Mouse (Mus musculus): ENCODE measurements around the gene Caln1. TPM values are rescaled to one million over a fixed set of nuclear protein-coding genes. Genes with fewer than 3 reads are reported as not detected.

Gene Caln1
- total RNA-seq, 1 experiment, result not detected

DNA sequence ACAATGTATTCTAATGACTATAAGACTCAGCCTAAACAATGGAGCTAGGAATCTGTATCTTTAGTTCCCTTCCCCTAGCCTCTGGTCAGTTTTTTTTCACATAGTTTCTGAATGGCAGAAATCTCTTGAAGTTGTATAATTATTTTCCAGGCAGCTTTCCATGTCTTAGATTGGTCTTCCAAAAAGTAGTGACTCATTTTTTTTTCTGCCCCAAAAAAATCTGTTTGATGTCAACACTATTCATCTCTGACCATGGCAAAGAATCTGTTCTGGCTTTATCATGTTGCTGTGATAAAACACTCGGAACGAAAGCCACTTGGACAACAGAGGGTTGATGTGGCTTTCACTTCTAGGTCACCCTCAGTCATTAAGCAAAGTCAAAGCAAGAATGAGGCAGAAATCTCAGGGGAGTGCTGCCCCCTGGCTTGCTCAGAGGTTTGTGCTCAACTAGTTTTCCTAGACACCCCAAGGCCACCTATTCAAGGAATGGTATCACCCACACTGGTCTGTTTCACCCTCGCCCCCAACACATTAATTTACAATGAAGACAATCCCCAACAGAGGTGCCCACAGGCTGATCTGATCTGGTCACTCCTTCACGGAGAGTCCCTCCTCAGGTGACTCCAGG is 450.9 kb downstream of the Caln1 start:
- Histone ChIP-seq H3K4me1 (ENCODE audit: control insufficient read depth in 2 of 2, insufficient read depth in 2 of 2, low read length in 2 of 2, poor library complexity in 1 of 2) (no peaks in the 10 kb centered on the region), H3K4me3 (ENCODE audit: insufficient read depth in 1 of 2, low read depth in 1 of 2, low read length in 2 of 2, poor library complexity in 1 of 2, severe bottlenecking in 1 of 2) (no peak overlapping the region), H3K36me3 (ENCODE audit: control insufficient read depth, insufficient read depth, low read length, poor library complexity, severe bottlenecking) (no peaks in the 10 kb centered on the region), H3K9me3 (ENCODE audit: control insufficient read depth, insufficient read depth, low read depth, low read length) (no peaks in the 10 kb centered on the region), H3K9ac (ENCODE audit: insufficient read depth, low read depth, low read length, poor library complexity, severe bottlenecking) (no peak overlapping the region), H3K27ac (ENCODE audit: insufficient read depth, low read depth, low read length, poor library complexity, severe bottlenecking) (no peak overlapping the region)
- in situ Hi-C loops (cut with MboI; ENCODE audit: low sequenced_read_pairs in 2 of 2, unreplicated experiment in 2 of 2), result no loop called here
- TF ChIP-seq MAFK (IDR thresholded peaks at IDR 0.05; ENCODE audit: insufficient read depth, low read depth, low read length) (no peak), HCFC1 (IDR thresholded peaks at IDR 0.05; ENCODE audit: borderline replicate concordance, insufficient read depth, low read length) (no peak), ZC3H11A (IDR thresholded peaks at IDR 0.05; ENCODE audit: borderline replicate concordance, low read depth, low read length) (no peak), CHD2 (IDR thresholded peaks at IDR 0.05; ENCODE audit: low read depth, low read length) (no peak), ZNF384 (IDR thresholded peaks at IDR 0.05; ENCODE audit: low read depth, low read length) (no peak)
- no peak for DNase-seq (ENCODE audit: low read depth, low spot score)

DNA sequence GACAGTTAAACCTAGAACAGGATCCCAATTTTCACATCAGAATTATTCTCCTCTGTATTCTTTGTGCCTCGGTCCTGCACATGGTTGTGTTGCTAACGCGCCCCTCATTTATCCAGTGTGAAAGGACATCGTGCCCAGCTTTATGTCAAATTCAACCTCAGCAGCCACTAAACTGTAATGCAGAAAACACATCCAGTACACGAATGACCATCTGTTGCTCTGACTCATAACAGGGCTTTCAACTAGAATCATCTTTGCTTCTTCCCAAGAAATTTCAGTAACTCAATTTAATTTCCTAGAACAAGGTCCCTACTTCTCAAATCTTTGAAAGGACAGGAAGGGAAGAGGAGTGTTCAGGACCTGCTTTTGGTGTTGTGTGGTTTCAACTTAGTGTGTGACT is 451.4 kb downstream of the Caln1 start:
- Histone ChIP-seq H3K9me3 (ENCODE audit: control insufficient read depth, insufficient read depth, low read depth, low read length) (no peaks in the 10 kb centered on the region), H3K4me1 (ENCODE audit: control insufficient read depth in 2 of 2, insufficient read depth in 2 of 2, low read length in 2 of 2, poor library complexity in 1 of 2) (no peaks in the 10 kb centered on the region), H3K9ac (ENCODE audit: insufficient read depth, low read depth, low read length, poor library complexity, severe bottlenecking) (no peak overlapping the region), H3K36me3 (ENCODE audit: control insufficient read depth, insufficient read depth, low read length, poor library complexity, severe bottlenecking) (no peaks in the 10 kb centered on the region), H3K4me3 (ENCODE audit: insufficient read depth in 1 of 2, low read depth in 1 of 2, low read length in 2 of 2, poor library complexity in 1 of 2, severe bottlenecking in 1 of 2) (no peak overlapping the region), H3K27ac (ENCODE audit: insufficient read depth, low read depth, low read length, poor library complexity, severe bottlenecking) (no peak overlapping the region)
- in situ Hi-C loops (cut with MboI; ENCODE audit: low sequenced_read_pairs in 2 of 2, unreplicated experiment in 2 of 2), result no loop called here
- TF ChIP-seq HCFC1 (IDR thresholded peaks at IDR 0.05; ENCODE audit: borderline replicate concordance, insufficient read depth, low read length), result no peak
- no peak for TF ChIP-seq ZNF384 (IDR thresholded peaks at IDR 0.05; ENCODE audit: low read depth, low read length)
- TF ChIP-seq CHD2 (IDR thresholded peaks at IDR 0.05; ENCODE audit: low read depth, low read length), result no peak
- DNase-seq (ENCODE audit: low read depth, low spot score), result no peak

DNA sequence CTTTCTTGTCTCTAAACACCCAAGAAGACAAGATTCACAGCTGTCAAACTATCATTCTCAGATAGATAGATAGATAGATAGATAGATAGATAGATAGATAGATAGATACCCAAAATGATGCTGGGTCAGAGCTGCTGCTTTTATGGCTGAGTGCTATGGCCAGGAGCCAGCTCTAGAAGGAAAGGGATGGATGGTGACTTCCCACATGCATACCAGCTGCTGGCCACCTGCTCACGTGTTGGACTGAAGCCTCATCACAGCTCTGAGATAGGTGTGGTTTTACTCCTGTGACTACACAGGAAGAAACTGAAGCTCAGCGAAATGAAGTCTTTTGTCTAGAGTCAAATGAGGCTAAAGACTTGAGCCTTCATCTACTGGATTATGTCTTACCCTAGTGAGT is 456.5 kb downstream of the Caln1 start:
- in situ Hi-C loops (cut with MboI; ENCODE audit: low sequenced_read_pairs in 2 of 2, unreplicated experiment in 2 of 2), result no loop called here
- TF ChIP-seq ZNF384 (IDR thresholded peaks at IDR 0.05; ENCODE audit: low read depth, low read length), result no peak
- TF ChIP-seq HCFC1 (IDR thresholded peaks at IDR 0.05; ENCODE audit: borderline replicate concordance, insufficient read depth, low read length), result no peak
- no peak for TF ChIP-seq ZC3H11A (IDR thresholded peaks at IDR 0.05; ENCODE audit: borderline replicate concordance, low read depth, low read length)
- no peak for TF ChIP-seq MAFK (IDR thresholded peaks at IDR 0.05; ENCODE audit: insufficient read depth, low read depth, low read length)
- TF ChIP-seq CHD2 (IDR thresholded peaks at IDR 0.05; ENCODE audit: low read depth, low read length), result no peak

DNA sequence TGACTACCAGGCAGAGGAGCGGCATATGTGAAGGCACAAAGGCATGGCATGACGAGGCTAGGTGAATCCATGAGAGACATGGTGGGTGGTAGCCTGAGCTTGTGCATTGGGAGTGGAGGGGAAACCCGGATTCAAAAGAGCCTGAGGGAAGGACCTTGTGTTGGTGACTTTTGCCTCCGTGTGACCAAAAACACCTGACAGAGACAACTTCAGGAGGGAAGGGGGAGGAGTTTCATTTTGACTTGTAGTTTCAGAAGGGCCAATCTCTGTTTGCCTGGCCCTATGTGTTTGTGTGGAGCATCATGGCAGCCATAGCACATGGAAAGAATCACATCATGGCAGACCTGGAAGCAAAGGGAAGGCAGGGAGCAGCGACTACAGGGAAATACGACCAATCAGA is 479.3 kb downstream of the Caln1 start:
- H3K9ac ChIP-seq (ENCODE audit: insufficient read depth, low read depth, low read length, poor library complexity, severe bottlenecking), result no peak overlapping the region
- no peak overlapping the region for H3K27ac ChIP-seq (ENCODE audit: insufficient read depth, low read depth, low read length, poor library complexity, severe bottlenecking)
- no peaks in the 10 kb centered on the region for H3K9me3 ChIP-seq (ENCODE audit: control insufficient read depth, insufficient read depth, low read depth, low read length)
- DNase-seq (ENCODE audit: low read depth, low spot score), result no peak
- in situ Hi-C loops (cut with MboI; ENCODE audit: low sequenced_read_pairs in 2 of 2, unreplicated experiment in 2 of 2), result no loop called here
- H3K36me3 ChIP-seq (ENCODE audit: control insufficient read depth, insufficient read depth, low read length, poor library complexity, severe bottlenecking), result no peaks in the 10 kb centered on the region
- H3K4me3 ChIP-seq (ENCODE audit: insufficient read depth in 1 of 2, low read depth in 1 of 2, low read length in 2 of 2, poor library complexity in 1 of 2, severe bottlenecking in 1 of 2), result no peak overlapping the region
- H3K4me1 ChIP-seq (ENCODE audit: control insufficient read depth in 2 of 2, insufficient read depth in 2 of 2, low read length in 2 of 2, poor library complexity in 1 of 2), result peaks cover 0 to 7% of the 10 kb centered on the region in 2 experiments; a peak in 3 of 4 replicates
- no peak for TF ChIP-seq HCFC1 (IDR thresholded peaks at IDR 0.05; ENCODE audit: borderline replicate concordance, insufficient read depth, low read length)
- TF ChIP-seq CHD2 (IDR thresholded peaks at IDR 0.05; ENCODE audit: low read depth, low read length), result no peak
- TF ChIP-seq MAFK (IDR thresholded peaks at IDR 0.05; ENCODE audit: insufficient read depth, low read depth, low read length), result no peak
- TF ChIP-seq ZNF384 (IDR thresholded peaks at IDR 0.05; ENCODE audit: low read depth, low read length), result no peak
- TF ChIP-seq ZC3H11A (IDR thresholded peaks at IDR 0.05; ENCODE audit: borderline replicate concordance, low read depth, low read length), result no peak

More for the DNA sequence above, 456.5 kb downstream of the Caln1 start:
- Histone ChIP-seq H3K36me3 (ENCODE audit: control insufficient read depth, insufficient read depth, low read length, poor library complexity, severe bottlenecking) (no peaks in the 10 kb centered on the region), H3K4me3 (ENCODE audit: insufficient read depth in 1 of 2, low read depth in 1 of 2, low read length in 2 of 2, poor library complexity in 1 of 2, severe bottlenecking in 1 of 2) (no peak overlapping the region), H3K4me1 (ENCODE audit: control insufficient read depth in 2 of 2, insufficient read depth in 2 of 2, low read length in 2 of 2, poor library complexity in 1 of 2) (no peaks in the 10 kb centered on the region), H3K9ac (ENCODE audit: insufficient read depth, low read depth, low read length, poor library complexity, severe bottlenecking) (no peak overlapping the region), H3K27ac (ENCODE audit: insufficient read depth, low read depth, low read length, poor library complexity, severe bottlenecking) (no peak overlapping the region), H3K9me3 (ENCODE audit: control insufficient read depth, insufficient read depth, low read depth, low read length) (no peaks in the 10 kb centered on the region)
- DNase-seq (ENCODE audit: low read depth, low spot score), result no peak

DNA sequence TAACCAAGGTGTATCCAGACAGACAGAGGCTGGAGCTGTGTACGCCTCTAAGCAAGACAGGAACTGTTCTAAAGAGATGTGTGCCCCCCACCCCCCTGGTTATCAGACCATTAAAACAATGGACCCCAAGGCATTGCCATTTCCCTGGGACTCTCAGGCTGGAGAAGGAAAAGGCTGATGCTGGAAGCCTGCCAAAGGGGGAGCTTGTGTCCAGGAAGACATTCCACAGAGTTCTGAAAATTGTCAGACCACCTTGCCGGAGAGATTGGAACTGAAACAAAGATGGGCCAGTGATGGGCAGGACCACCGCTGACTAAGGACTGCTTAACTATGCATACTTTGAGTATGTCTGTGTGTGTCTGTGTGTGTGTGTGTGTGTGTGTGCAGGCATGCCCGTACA is 480.4 kb downstream of the Caln1 start:
- Histone ChIP-seq H3K36me3 (ENCODE audit: control insufficient read depth, insufficient read depth, low read length, poor library complexity, severe bottlenecking) (no peaks in the 10 kb centered on the region), H3K9ac (ENCODE audit: insufficient read depth, low read depth, low read length, poor library complexity, severe bottlenecking) (no peak overlapping the region), H3K9me3 (ENCODE audit: control insufficient read depth, insufficient read depth, low read depth, low read length) (no peaks in the 10 kb centered on the region), H3K4me1 (ENCODE audit: control insufficient read depth in 2 of 2, insufficient read depth in 2 of 2, low read length in 2 of 2, poor library complexity in 1 of 2) (peaks cover 0 to 7% of the 10 kb centered on the region in 2 experiments; a peak in 3 of 4 replicates), H3K27ac (ENCODE audit: insufficient read depth, low read depth, low read length, poor library complexity, severe bottlenecking) (no peak overlapping the region; the same call in 1 of the 2 replicates), H3K4me3 (ENCODE audit: insufficient read depth in 1 of 2, low read depth in 1 of 2, low read length in 2 of 2, poor library complexity in 1 of 2, severe bottlenecking in 1 of 2) (no peak overlapping the region)
- DNase-seq (ENCODE audit: low read depth, low spot score), result no peak
- TF ChIP-seq HCFC1 (IDR thresholded peaks at IDR 0.05; ENCODE audit: borderline replicate concordance, insufficient read depth, low read length) (no peak), MAFK (IDR thresholded peaks at IDR 0.05; ENCODE audit: insufficient read depth, low read depth, low read length) (no peak), CHD2 (IDR thresholded peaks at IDR 0.05; ENCODE audit: low read depth, low read length) (no peak), ZNF384 (IDR thresholded peaks at IDR 0.05; ENCODE audit: low read depth, low read length) (no peak), ZC3H11A (IDR thresholded peaks at IDR 0.05; ENCODE audit: borderline replicate concordance, low read depth, low read length) (no peak)
- in situ Hi-C loops (cut with MboI; ENCODE audit: low sequenced_read_pairs in 2 of 2, unreplicated experiment in 2 of 2), result no loop called here
